Mouse (Mus musculus) ES-Bruce4 (cell line): Measurements from ENCODE around the gene C1qtnf1. TPM values are rescaled to one million over a fixed set of nuclear protein-coding genes. Genes with fewer than 3 reads are reported as not detected.

ENCODE experiments used
- H3K27ac ChIP-seq: 2 replicates; pipeline ENCODE4 v1.5.1; 2012; ENCODE audit warnings: low read length, inconsistent platforms; ENCODE audit not compliant: insufficient read depth
- H3K27me3 ChIP-seq: 2 replicates; pipeline ENCODE4 v1.6.1; 2012; ENCODE audit warnings: mild to moderate bottlenecking, low read length, inconsistent platforms; ENCODE audit not compliant: control insufficient read depth, poor library complexity, insufficient read depth, severe bottlenecking
- H3K36me3 ChIP-seq: 2 replicates; pipeline ENCODE4 v1.6.1; 2012; ENCODE audit warnings: inconsistent platforms, mild to moderate bottlenecking, low read length, moderate library complexity; ENCODE audit not compliant: control insufficient read depth, poor library complexity, insufficient read depth, severe bottlenecking
- H3K4me1 ChIP-seq: one replicate; pipeline ENCODE4 v1.8.1; 2011; ENCODE audit warnings: low read length; ENCODE audit not compliant: control insufficient read depth, insufficient read depth
- H3K4me3 ChIP-seq: 2 replicates; pipeline ENCODE4 v1.5.1; 2011; ENCODE audit warnings: low read depth, mild to moderate bottlenecking, low read length
- H3K9ac ChIP-seq: 2 replicates; pipeline ENCODE4 v1.6.1; 2012; ENCODE audit warnings: low read depth, mild to moderate bottlenecking, inconsistent platforms; ENCODE audit not compliant: poor library complexity, severe bottlenecking
- H3K9me3 ChIP-seq: replicated peaks from 2 replicates; pipeline ENCODE4 v1.6.1; 2012; ENCODE audit warnings: mild to moderate bottlenecking, low read length, inconsistent platforms; ENCODE audit not compliant: control insufficient read depth, poor library complexity, insufficient read depth, severe bottlenecking
- CTCF ChIP-seq: IDR thresholded peaks from one replicate; pipeline ENCODE4 v1.8.1; 2011; ENCODE audit warnings: low read depth, low read length
- EP300 ChIP-seq: IDR thresholded peaks from 2 replicates; pipeline ENCODE4 v1.6.1; 2011; ENCODE audit warnings: low read depth, low read length; ENCODE audit not compliant: insufficient read depth
- POLR2A ChIP-seq: IDR thresholded peaks from one replicate; pipeline ENCODE4 v1.8.1; 2011; ENCODE audit warnings: low read length; ENCODE audit not compliant: insufficient read depth
- polyA plus RNA-seq: library from polyadenylated mRNA; stranded (reverse); fragments of >200 nt; gene quantifications from 2 replicates; pipeline ENCODE4 v1.2.4, GENCODE M21; 2011; ENCODE audit warnings: low read depth; ENCODE audit not compliant: missing spikeins, insufficient read depth, insufficient read length

Gene C1qtnf1
- polyA plus RNA-seq, 1 experiment, result 2.4 TPM

GRCm38 (mm10) chr11:118459051-118459450 is 31.0 kb downstream of the C1qtnf1 start:
- no peak overlapping the region for H3K9ac ChIP-seq
- no peaks in the 10 kb centered on the region for H3K9me3 ChIP-seq
- H3K36me3 ChIP-seq, result no peaks in the 10 kb centered on the region
- no peak for TF ChIP-seq POLR2A
- no peak for TF ChIP-seq EP300
- no peak for TF ChIP-seq CTCF
- no peak overlapping the region for H3K27ac ChIP-seq
- no peak overlapping the region for H3K4me3 ChIP-seq
- H3K27me3 ChIP-seq, result no peaks in the 10 kb centered on the region
- H3K4me1 ChIP-seq, result peaks cover 7% of the 10 kb centered on the region

DNA sequence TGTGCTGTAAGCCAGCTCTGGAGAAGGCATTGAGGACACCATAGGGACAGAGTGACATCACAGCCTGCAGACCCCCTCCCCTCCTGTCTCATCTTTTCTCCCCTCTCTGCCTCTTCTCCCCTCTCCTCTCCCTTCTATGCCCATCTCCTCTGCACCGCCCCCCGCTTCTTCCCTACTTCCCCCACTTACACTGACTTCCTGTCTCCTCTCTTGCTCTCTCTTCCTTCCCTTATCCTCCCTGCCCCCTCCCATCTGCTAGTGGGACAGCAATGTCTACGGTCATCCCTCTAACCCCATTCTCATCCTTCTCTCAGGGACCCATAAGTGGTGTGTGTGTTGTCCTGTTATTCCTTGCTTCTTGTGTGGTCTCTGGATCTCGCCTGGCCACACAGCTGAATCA is 31.5 kb downstream of the C1qtnf1 start:
- peaks cover 7% of the 10 kb centered on the region for H3K4me1 ChIP-seq
- no peaks in the 10 kb centered on the region for H3K36me3 ChIP-seq
- H3K9me3 ChIP-seq, result no peaks in the 10 kb centered on the region
- H3K27me3 ChIP-seq, result no peaks in the 10 kb centered on the region
- H3K9ac ChIP-seq, result no peak overlapping the region
- TF ChIP-seq EP300, result no peak
- TF ChIP-seq POLR2A, result no peak
- no peak for TF ChIP-seq CTCF
- H3K4me3 ChIP-seq, result no peak overlapping the region
- no peak overlapping the region for H3K27ac ChIP-seq

GRCm38 (mm10) chr11:118460280-118460679 is 32.3 kb downstream of the C1qtnf1 start:
- no peaks in the 10 kb centered on the region for H3K27me3 ChIP-seq
- no peaks in the 10 kb centered on the region for H3K36me3 ChIP-seq
- H3K4me3 ChIP-seq, result no peak overlapping the region
- no peak overlapping the region for H3K27ac ChIP-seq
- peaks cover 7% of the 10 kb centered on the region for H3K4me1 ChIP-seq
- no peak overlapping the region for H3K9ac ChIP-seq
- no peak for TF ChIP-seq POLR2A
- no peak for TF ChIP-seq EP300
- TF ChIP-seq CTCF, result peak; percentile 83
- H3K9me3 ChIP-seq, result no peaks in the 10 kb centered on the region

DNA sequence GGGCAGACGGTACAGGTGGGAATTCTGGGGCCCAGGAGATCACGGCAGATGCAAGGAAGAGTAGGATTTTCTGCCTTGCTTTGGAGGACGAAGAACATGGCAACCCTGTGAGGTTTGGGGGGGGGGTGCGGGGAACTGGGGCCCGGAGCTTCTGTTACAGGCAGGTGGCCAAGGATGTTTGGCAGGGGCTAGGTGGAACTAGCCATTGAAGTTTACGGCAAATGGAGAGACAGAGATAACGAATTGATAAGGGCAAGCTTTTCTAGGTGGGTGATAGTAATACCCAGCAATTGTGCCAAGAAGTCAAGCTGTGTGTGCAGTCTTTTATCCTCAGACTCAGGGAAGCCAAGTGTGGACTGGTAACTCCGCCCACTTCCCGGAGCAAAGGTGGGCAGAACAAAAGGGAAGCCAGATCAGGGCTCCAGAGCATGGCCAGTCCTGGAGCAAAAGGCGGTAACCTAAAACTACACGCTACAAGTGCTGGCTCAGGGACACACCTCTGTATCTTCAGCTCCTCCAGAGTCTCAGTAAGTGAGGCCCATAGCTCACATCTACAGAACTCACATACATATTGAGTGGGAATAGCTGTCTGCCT is 39.5 kb downstream of the C1qtnf1 start:
- H3K9me3 ChIP-seq, result no peaks in the 10 kb centered on the region
- H3K27me3 ChIP-seq, result no peaks in the 10 kb centered on the region
- no peaks in the 10 kb centered on the region for H3K36me3 ChIP-seq
- peaks cover 4% of the 10 kb centered on the region for H3K4me1 ChIP-seq
- H3K4me3 ChIP-seq, result no peak overlapping the region
- no peak for TF ChIP-seq EP300
- TF ChIP-seq CTCF, result no peak
- no peak for TF ChIP-seq POLR2A
- peak overlapping the region; percentile 57; the same call in 1 of the 2 replicates for H3K27ac ChIP-seq
- no peak overlapping the region for H3K9ac ChIP-seq

- H3K9ac ChIP-seq, result no peak overlapping the region
- H3K9me3 ChIP-seq, result no peaks in the 10 kb centered on the region
- no peak overlapping the region for H3K27ac ChIP-seq
- H3K4me3 ChIP-seq, result no peak overlapping the region
- H3K27me3 ChIP-seq, result no peaks in the 10 kb centered on the region
- peaks cover 2% of the 10 kb centered on the region for H3K4me1 ChIP-seq
- no peaks in the 10 kb centered on the region for H3K36me3 ChIP-seq
- TF ChIP-seq POLR2A (no peak), CTCF (no peak), EP300 (no peak)
Measured at GRCm38 (mm10) chr11:118469509-118470160, 41.6 kb downstream of the C1qtnf1 start.
